Mouse (Mus musculus) NIH3T3 (cell line): ENCODE data around the gene Pkd2l1.

Source experiments
- DNase-seq: peaks from one replicate; pipeline ENCODE4 v3.0.0-alpha.2; 2012; ENCODE audit warnings: low read depth

The Pkd2l1 gene

GRCm38 (mm10) chr19:44106831-44107660 is 85.2 kb downstream of the Pkd2l1 start, which contains the start of gene Chuk:
Gene Chuk, minus strand, starts transcription at chr19:44107480.
- peak; percentile 98 for DNase-seq

DNA sequence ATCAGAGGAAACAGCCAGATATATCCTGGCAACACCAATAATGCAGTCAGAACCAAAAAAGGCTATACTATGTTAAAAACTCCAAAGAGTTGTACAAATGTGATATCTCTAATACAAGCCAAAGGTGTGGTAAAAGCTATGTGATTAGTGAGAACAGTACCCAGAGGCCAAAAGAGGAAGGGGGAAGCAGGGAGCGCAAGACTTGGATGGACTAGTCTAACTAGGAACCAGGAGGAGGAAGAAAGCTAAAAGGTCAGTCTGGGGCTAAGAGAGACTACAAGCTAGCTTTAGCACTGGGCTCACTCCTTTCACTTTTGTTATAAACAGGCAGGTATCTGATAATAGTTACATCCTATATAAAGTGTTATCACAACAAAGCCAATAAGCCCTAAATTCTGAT is 87.8 kb downstream of the Pkd2l1 start:
- no peak for DNase-seq

GRCm38 (mm10) chr19:44103001-44103400 is 89.2 kb downstream of the Pkd2l1 start:
- peak; percentile 79 for DNase-seq

DNA sequence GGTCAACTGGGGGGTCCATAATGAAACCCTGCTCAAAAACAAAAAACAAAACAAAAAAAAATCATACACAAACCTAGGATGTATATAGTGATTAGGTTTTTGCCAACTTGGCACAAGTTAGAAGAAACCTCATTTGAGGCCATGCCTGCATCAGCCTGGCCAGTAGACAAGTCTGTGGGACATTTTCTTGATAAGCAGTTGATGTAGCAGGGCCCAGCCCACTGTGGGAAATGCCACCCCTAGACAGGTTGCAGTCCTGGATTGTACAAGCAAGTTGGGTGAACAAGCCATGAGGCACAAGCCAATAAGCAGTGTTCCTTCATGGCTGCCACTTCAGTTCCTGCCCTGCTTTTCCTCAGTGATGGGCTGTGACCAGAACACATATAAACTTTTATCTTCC is 91.4 kb downstream of the Pkd2l1 start:
- no peak for DNase-seq
